Mouse (Mus musculus): ENCODE measurements around the gene Tm6sf2. TPM values are rescaled to one million over a fixed set of nuclear protein-coding genes. Genes with fewer than 3 reads are reported as not detected.
A peak's percentile ranks its signal among the peaks of the same experiment; 100 is the strongest.

Gene Tm6sf2
- polyA plus RNA-seq, 1 experiment from 2014 or later: 0.98 TPM

- no peak overlapping the region for H3K4me2 ChIP-seq
- H3K36me3 ChIP-seq: no peaks in the 10 kb centered on the region
- no peaks in the 10 kb centered on the region for H3K9me3 ChIP-seq (replicated peaks)
- ATAC-seq (ENCODE audit: low read depth) (no peak), DNase-seq (no peak)
- peaks cover 3% of the 10 kb centered on the region; the same call in 1 of the 2 replicates for H3K4me1 ChIP-seq (replicated peaks)
- peaks cover 62% of the 10 kb centered on the region for H3K27me3 ChIP-seq
- no peak overlapping the region for H3K4me3 ChIP-seq (replicated peaks)
- WGBS (ENCODE audit: insufficient replicate concordance): 55% methylated on average over 8 of the region's 8 CpGs
- no peak overlapping the region for H3K9ac ChIP-seq
- no peak overlapping the region for H3K27ac ChIP-seq
These were observed 20.1 kb downstream of the Tm6sf2 start for GRCm38 (mm10) chr8:70092786-70093185.

- Histone ChIP-seq H3K9me3 (replicated peaks) (no peaks in the 10 kb centered on the region), H3K9ac (no peak overlapping the region), H3K27ac (no peak overlapping the region), H3K27me3 (peaks cover 10% of the 10 kb centered on the region; the same call in 1 of the 2 replicates), H3K4me2 (no peak overlapping the region), H3K36me3 (no peaks in the 10 kb centered on the region), H3K4me3 (replicated peaks) (no peak overlapping the region), H3K4me1 (replicated peaks) (no peaks in the 10 kb centered on the region)
- no peak for ATAC-seq (ENCODE audit: low read depth)
- DNase-seq: no peak
- 56% methylated on average over 8 of the region's 8 CpGs for WGBS (ENCODE audit: insufficient replicate concordance)
These were observed 26.6 kb downstream of the Tm6sf2 start for GRCm38 (mm10) chr8:70099276-70099675.

DNA sequence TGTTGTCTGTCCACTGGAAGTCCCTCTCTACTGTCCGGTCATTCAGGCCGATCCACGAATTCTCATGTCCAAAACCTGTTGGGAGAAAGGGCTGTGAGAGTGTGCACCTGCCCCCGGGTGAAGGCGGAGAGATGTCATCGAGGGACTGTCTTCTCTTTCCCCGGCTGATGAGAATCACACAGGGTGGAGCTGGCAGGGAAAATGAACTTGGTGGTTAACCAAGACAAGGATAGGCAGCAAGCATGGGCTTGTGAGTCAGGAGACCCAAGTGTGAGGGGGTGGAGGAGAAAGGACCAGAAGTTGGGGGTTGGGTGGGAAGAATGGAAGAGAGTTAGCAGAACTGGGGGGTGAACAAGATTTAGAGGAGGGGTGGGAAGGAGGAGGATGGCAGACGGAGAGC lies 27.5 kb downstream of the Tm6sf2 start:
- Histone ChIP-seq H3K4me1 (replicated peaks) (no peaks in the 10 kb centered on the region), H3K9ac (no peak overlapping the region), H3K4me3 (replicated peaks) (no peak overlapping the region), H3K36me3 (no peaks in the 10 kb centered on the region), H3K27ac (no peak overlapping the region), H3K4me2 (no peak overlapping the region), H3K27me3 (peaks cover 10% of the 10 kb centered on the region; the same call in 1 of the 2 replicates), H3K9me3 (replicated peaks) (no peaks in the 10 kb centered on the region)
- WGBS (ENCODE audit: insufficient replicate concordance): 69% methylated on average over 8 of the region's 8 CpGs
- ATAC-seq (ENCODE audit: low read depth) (no peak), DNase-seq (no peak)

DNA sequence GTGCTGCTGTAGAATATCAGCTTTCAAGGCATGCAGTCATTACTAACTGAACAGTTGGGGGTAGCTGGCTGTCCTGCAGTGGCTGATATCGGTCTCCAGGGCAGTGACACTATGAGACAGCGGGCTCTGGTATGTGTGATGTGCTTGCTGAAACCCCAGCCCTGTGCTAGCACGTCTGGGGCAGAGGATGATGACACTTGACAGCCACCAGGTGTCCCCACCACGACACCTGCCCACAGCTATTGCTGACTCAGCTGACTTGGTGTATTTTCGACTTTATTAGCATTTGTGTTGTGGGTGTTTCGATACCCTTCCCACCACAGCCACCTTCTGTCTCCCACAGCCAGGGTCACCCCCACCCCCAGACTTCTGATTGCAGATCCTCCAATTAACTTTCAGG lies 31.8 kb downstream of the Tm6sf2 start:
- H3K27me3 ChIP-seq: peaks cover 31% of the 10 kb centered on the region
- no peak overlapping the region for H3K9ac ChIP-seq
- no peak overlapping the region for H3K27ac ChIP-seq
- DNase-seq: no peak
- WGBS (ENCODE audit: insufficient replicate concordance): 11% methylated on average over 6 of the region's 6 CpGs
- no peaks in the 10 kb centered on the region for H3K36me3 ChIP-seq
- H3K4me2 ChIP-seq: no peak overlapping the region
- H3K9me3 ChIP-seq (replicated peaks): no peaks in the 10 kb centered on the region
- H3K4me3 ChIP-seq (replicated peaks): no peak overlapping the region
- H3K4me1 ChIP-seq (replicated peaks): no peaks in the 10 kb centered on the region
- ATAC-seq (ENCODE audit: low read depth): 0 out of 2 replicates have a peak, but pooled peaks have one; percentile 26

GRCm38 (mm10) chr8:70104922-70105321 lies 32.2 kb downstream of the Tm6sf2 start:
- Histone ChIP-seq H3K4me2 (no peak overlapping the region), H3K9ac (no peak overlapping the region), H3K4me1 (replicated peaks) (no peaks in the 10 kb centered on the region), H3K4me3 (replicated peaks) (no peak overlapping the region), H3K27ac (no peak overlapping the region), H3K9me3 (replicated peaks) (no peaks in the 10 kb centered on the region), H3K36me3 (no peaks in the 10 kb centered on the region), H3K27me3 (peaks cover 33% of the 10 kb centered on the region)
- WGBS (ENCODE audit: insufficient replicate concordance): 58% methylated on average over 7 of the region's 7 CpGs
- DNase-seq: no peak
- no peak for ATAC-seq (ENCODE audit: low read depth)

- Histone ChIP-seq H3K9ac (no peak overlapping the region), H3K27ac (no peak overlapping the region), H3K36me3 (no peaks in the 10 kb centered on the region), H3K4me1 (replicated peaks) (no peaks in the 10 kb centered on the region), H3K4me3 (replicated peaks) (no peak overlapping the region), H3K27me3 (peaks cover 82% of the 10 kb centered on the region), H3K9me3 (replicated peaks) (no peaks in the 10 kb centered on the region), H3K4me2 (no peak overlapping the region)
- WGBS (ENCODE audit: insufficient replicate concordance): 76% methylated on average over 2 of the region's 2 CpGs
- DNase-seq: no peak
- no peak for ATAC-seq (ENCODE audit: low read depth)
These were observed 37.7 kb downstream of the Tm6sf2 start for GRCm38 (mm10) chr8:70110451-70110850.

- H3K27me3 ChIP-seq: peaks cover 85% of the 10 kb centered on the region
These were observed 38.6 kb downstream of the Tm6sf2 start for GRCm38 (mm10) chr8:70111192-70111795.

DNA sequence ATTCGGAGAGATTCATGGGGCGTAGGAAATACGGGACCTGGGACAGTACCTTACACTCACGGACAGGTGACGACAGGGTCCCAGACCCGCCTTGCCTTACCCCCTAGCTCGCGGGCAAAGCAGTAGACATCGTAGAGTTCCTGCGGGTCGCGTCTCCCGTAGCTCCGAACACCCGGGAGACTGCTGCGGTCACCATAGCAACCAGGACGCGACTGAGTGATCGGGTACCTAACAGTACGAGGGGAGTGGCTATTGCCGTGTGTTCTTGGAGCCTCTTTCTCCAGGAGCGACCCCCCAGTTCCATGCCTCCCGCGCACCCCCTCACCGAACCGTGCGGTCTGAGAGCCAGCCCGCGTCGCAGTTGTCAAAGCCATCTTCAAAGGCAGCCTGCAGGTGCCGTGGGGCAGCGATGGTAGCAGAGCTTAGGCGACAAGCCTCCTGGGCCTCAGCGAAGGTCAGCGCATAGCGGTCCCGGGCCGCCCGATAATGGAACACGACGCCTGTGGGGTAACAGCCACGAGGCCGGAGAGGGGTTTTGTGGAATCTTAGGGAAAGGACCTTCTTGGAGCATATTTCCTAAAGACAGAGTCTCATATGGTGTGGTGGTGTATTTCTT lies 39.8 kb downstream of the Tm6sf2 start:
- ATAC-seq (ENCODE audit: low read depth): no peak
- 11% methylated on average over 43 of the region's 43 CpGs for WGBS (ENCODE audit: insufficient replicate concordance)

More at GRCm38 (mm10) chr8:70111192-70111795, 38.6 kb downstream of the Tm6sf2 start:
- H3K4me1 ChIP-seq (replicated peaks): no peaks in the 10 kb centered on the region
- no peak overlapping the region for H3K4me2 ChIP-seq
- H3K9ac ChIP-seq: no peak overlapping the region
- H3K4me3 ChIP-seq (replicated peaks): no peak overlapping the region
- H3K27ac ChIP-seq: no peak overlapping the region
- no peak for DNase-seq
- no peaks in the 10 kb centered on the region for H3K9me3 ChIP-seq (replicated peaks)
- no peak for ATAC-seq (ENCODE audit: low read depth)
- WGBS (ENCODE audit: insufficient replicate concordance): 44% methylated on average over 23 of the region's 23 CpGs
- no peaks in the 10 kb centered on the region for H3K36me3 ChIP-seq

GRCm38 (mm10) chr8:70114488-70114887 lies 41.8 kb downstream of the Tm6sf2 start:
- Histone ChIP-seq H3K4me3 (replicated peaks) (no peak overlapping the region), H3K36me3 (no peaks in the 10 kb centered on the region), H3K9ac (no peak overlapping the region), H3K9me3 (replicated peaks) (no peaks in the 10 kb centered on the region), H3K27ac (no peak overlapping the region), H3K27me3 (peaks cover 99% of the 10 kb centered on the region), H3K4me1 (replicated peaks) (no peaks in the 10 kb centered on the region), H3K4me2 (no peak overlapping the region)
- no peak for DNase-seq
- no peak for ATAC-seq (ENCODE audit: low read depth)
- 12% methylated on average over 6 of the region's 6 CpGs for WGBS (ENCODE audit: insufficient replicate concordance)

More for the DNA sequence above, 39.8 kb downstream of the Tm6sf2 start:
- Histone ChIP-seq H3K4me3 (replicated peaks) (no peak overlapping the region), H3K9ac (no peak overlapping the region), H3K9me3 (replicated peaks) (no peaks in the 10 kb centered on the region), H3K27ac (no peak overlapping the region), H3K4me1 (replicated peaks) (no peaks in the 10 kb centered on the region), H3K36me3 (no peaks in the 10 kb centered on the region), H3K4me2 (no peak overlapping the region), H3K27me3 (peaks cover 97% of the 10 kb centered on the region)
- DNase-seq: no peak

DNA sequence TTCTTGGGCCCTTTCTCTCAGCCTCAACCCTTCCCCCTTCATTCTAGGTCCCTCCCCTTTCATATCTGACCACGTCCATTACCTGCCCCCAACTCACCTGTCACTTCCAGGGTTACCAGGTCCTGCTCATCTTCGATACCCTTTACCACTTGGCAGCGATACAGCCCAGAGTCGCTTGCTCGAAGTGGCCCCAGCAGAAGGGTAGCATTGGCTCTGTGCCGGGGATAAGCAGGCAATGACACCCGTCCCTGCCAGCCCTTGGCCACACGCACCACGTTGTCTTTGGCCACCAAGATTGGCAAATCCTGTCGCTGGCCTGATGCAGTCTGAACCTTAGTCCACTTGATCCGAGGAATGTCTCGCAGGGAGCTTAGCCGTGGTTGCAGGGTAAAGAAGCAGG lies 42.2 kb downstream of the Tm6sf2 start:
- 54% methylated on average over 13 of the region's 13 CpGs for WGBS (ENCODE audit: insufficient replicate concordance)
- Histone ChIP-seq H3K36me3 (no peaks in the 10 kb centered on the region), H3K4me1 (replicated peaks) (no peaks in the 10 kb centered on the region), H3K27me3 (peaks cover 99% of the 10 kb centered on the region), H3K27ac (no peak overlapping the region), H3K9me3 (replicated peaks) (no peaks in the 10 kb centered on the region), H3K4me2 (no peak overlapping the region), H3K4me3 (replicated peaks) (no peak overlapping the region), H3K9ac (no peak overlapping the region)
- ATAC-seq (ENCODE audit: low read depth) (no peak), DNase-seq (no peak)

- Histone ChIP-seq H3K4me1 (replicated peaks) (no peaks in the 10 kb centered on the region), H3K27me3 (peaks cover 97% of the 10 kb centered on the region), H3K27ac (no peak overlapping the region), H3K9me3 (replicated peaks) (no peaks in the 10 kb centered on the region), H3K36me3 (no peaks in the 10 kb centered on the region), H3K9ac (no peak overlapping the region), H3K4me3 (replicated peaks) (no peak overlapping the region), H3K4me2 (no peak overlapping the region)
- no peak for ATAC-seq (ENCODE audit: low read depth)
- DNase-seq: peak; percentile 18
- WGBS (ENCODE audit: insufficient replicate concordance): 5% methylated on average over 9 of the region's 9 CpGs
These were observed 44.9 kb downstream of the Tm6sf2 start for GRCm38 (mm10) chr8:70117611-70118010.

All from liver, embryonic 13.5 days (tissue).